Mouse (Mus musculus): ENCODE measurements at regions not wholly inside any gene's neighbourhood (a gene's known extent, or its start where the extent isn't known, plus 50 kb on each side); places are given as distances from the start of the nearest gene placed in this dataset.

DNA sequence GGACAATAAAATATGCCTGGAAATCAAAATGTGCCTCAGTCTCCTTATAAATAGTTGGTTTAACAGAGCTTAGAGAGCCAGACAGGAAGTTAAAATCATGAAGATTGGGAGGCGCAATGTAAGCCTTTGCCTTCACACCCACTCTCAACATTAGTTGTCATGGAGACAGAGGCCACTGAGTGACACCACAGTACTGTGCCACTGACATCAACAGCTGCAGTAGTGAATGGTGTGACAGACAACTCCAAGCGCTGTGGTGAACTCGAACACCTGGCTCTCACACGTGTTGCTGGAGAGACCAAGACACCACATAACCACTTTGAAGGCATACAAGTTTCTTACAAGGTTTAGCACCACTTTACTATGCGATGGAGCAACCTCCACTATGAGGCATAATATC lies 172.4 kb downstream of the Ice1 start:
- no peak for DNase-seq (ENCODE audit: low read depth, low spot score)

DNA sequence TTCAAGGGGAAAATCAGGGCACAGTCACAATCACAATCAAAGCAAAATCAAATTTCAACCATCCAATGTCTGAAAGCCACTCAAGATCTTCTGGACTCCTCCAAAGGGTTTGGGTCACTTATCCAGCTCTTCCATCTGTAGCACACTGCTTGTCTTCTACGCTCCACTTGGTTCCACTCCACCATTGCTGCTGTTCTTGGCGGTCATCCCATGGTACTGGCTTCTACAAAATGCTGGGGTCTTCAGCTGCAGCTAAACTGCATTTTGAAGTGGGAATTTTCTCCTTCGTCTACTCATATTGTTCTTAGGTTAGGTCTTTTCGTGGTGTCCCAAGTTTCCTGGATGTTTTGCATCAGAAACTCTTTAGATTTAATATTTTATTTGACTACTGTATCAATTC lies 162.7 kb downstream of the Ice1 start:
- no peak for DNase-seq (ENCODE audit: low read depth, low spot score)

DNA sequence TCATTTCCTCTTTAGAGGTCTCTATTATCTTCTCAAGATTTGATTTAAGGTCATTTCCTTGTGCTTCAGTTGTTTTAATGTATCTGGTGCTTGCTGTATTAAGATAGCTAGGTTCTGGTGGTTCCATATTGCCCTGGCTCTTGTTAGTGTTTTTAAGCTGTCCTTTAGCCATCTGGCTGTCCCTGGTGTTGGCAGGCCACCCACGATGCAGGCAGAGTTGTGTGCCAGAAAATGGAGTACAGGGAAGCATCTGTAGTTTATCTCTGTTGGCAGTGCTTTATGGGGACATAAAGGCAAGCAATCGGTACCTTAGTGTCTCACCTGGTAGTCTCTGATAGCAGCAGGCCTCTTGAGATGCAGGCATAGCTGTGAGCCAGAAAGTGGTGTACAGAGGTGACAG lies 162.1 kb downstream of the Ice1 start:
- no peak for DNase-seq (ENCODE audit: low read depth, low spot score)

DNA sequence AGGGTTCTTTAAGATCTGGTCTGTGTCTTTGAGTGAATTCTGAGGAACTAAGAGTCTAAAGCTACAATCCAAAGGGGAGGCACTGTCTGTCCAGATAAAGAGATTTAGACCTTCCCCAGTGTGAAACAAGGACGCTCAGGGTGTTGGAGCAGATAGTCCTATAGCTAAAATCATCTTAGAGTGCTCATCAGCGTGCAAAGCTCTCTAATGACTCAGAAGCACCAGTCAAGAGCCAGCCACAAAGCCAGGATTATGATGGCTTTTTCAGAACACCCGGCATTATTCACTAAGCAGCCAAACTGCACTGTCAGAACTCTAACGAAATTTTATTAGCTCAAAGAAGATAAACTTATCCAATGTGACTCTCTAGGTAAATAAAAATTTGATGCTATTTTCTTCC lies 138.1 kb downstream of the Ice1 start:
- no peak for DNase-seq (ENCODE audit: low read depth, low spot score)
